Mouse (Mus musculus): ENCODE data around the gene Znrf2.

DNA sequence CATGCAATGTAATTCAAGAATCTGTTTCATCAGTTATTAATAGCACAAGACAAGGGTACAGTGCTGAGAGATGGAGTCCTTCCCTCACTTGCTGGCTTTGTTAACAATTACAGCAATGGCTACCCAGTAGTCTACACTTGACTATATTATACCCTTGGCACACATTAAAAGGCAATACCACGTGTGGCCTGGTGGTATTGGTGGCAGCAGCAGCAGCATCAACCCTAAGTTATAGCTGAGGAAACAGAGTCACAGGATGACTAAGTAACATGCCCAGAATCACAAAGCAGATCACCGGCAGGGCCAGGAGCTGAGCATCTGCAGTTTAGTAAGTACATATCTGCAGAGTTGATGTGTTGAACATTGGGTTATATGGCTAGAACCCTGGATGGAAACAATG, 22.3 kb upstream of the Znrf2 start:
- TF ChIP-seq EP300 (IDR thresholded peaks at IDR 0.05; ENCODE audit: insufficient read depth, low read depth, low read length): no peak
- TF ChIP-seq CTCF (IDR thresholded peaks at IDR 0.05): no peak
- no peak for TF ChIP-seq POLR2A (IDR thresholded peaks at IDR 0.05; ENCODE audit: insufficient read depth, low read depth, low read length)
